Mouse (Mus musculus): ENCODE measurements at regions not wholly inside any gene's neighbourhood (a gene's known extent, or its start where the extent isn't known, plus 50 kb on each side); places are given as distances from the start of the nearest gene placed in this dataset.

DNA sequence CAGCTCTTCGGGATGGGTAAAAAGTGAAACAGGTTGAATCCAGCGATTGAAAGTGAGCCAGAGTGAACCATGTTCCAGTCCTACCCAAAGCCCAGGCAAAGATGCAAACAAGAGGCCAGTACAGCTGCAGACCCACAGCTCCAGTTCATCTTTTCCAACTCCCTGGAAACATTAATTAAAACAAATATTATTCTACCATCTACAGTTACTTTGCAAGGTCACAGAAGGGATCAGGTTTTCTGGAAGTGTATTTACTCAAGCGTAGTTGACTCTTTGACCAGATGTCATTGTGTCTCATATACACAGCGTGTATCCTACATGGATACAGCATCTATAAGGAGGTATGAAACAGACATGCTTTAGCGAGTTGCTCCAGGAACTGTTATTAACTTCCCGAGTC is 209.3 kb upstream of the Sash1 start:
- Histone ChIP-seq H3K4me3 (ENCODE audit: insufficient read depth, poor library complexity, severe bottlenecking) (no peak overlapping the region), H3K79me3 (ENCODE audit: low read depth) (no peaks in the 10 kb centered on the region), H3K79me2 (ENCODE audit: control insufficient read depth, insufficient read depth) (no peaks in the 10 kb centered on the region), H3ac (ENCODE audit: control insufficient read depth, insufficient read length, low read depth) (no peak overlapping the region), H3K27me3 (ENCODE audit: control insufficient read depth, insufficient read depth, insufficient read length) (no peaks in the 10 kb centered on the region), H3K36me3 (ENCODE audit: control insufficient read depth, insufficient read depth) (no peaks in the 10 kb centered on the region)
- TF ChIP-seq MAX (IDR thresholded peaks at IDR 0.05) (no peak), CTCF (IDR thresholded peaks at IDR 0.05; ENCODE audit: control insufficient read depth, insufficient read depth, insufficient read length) (no peak), CEBPB (IDR thresholded peaks at IDR 0.05; ENCODE audit: low read depth) (no peak), FOSL1 (IDR thresholded peaks at IDR 0.05; ENCODE audit: insufficient read depth, low read length, poor library complexity, severe bottlenecking) (no peak), MYOG (IDR thresholded peaks at IDR 0.05; ENCODE audit: control insufficient read depth, extremely low read depth, insufficient read length) (no peak), USF1 (IDR thresholded peaks at IDR 0.05; ENCODE audit: low read depth) (no peak), MYOD1 (IDR thresholded peaks at IDR 0.05; ENCODE audit: control insufficient read depth, insufficient read length, low read depth) (no peak)

GRCm38 (mm10) chr10:9092237-9092885 is 206.5 kb upstream of the Sash1 start:
- H3ac ChIP-seq (ENCODE audit: control insufficient read depth, insufficient read length, low read depth): no peak overlapping the region
- no peak for TF ChIP-seq MYOG (IDR thresholded peaks at IDR 0.05; ENCODE audit: control insufficient read depth, extremely low read depth, insufficient read length)
- TF ChIP-seq CEBPB (IDR thresholded peaks at IDR 0.05; ENCODE audit: low read depth): no peak
- TF ChIP-seq USF1 (IDR thresholded peaks at IDR 0.05; ENCODE audit: low read depth): no peak
- TF ChIP-seq CTCF (IDR thresholded peaks at IDR 0.05; ENCODE audit: control insufficient read depth, insufficient read depth, insufficient read length): no peak
- TF ChIP-seq FOSL1 (IDR thresholded peaks at IDR 0.05; ENCODE audit: insufficient read depth, low read length, poor library complexity, severe bottlenecking): no peak
- TF ChIP-seq MAX (IDR thresholded peaks at IDR 0.05): no peak
- TF ChIP-seq MYOD1 (IDR thresholded peaks at IDR 0.05; ENCODE audit: control insufficient read depth, insufficient read length, low read depth): no peak
- no peaks in the 10 kb centered on the region for H3K27me3 ChIP-seq (ENCODE audit: control insufficient read depth, insufficient read depth, insufficient read length)
- H3K79me3 ChIP-seq (ENCODE audit: low read depth): no peaks in the 10 kb centered on the region
- no peak overlapping the region for H3K4me3 ChIP-seq (ENCODE audit: insufficient read depth, poor library complexity, severe bottlenecking)
- no peaks in the 10 kb centered on the region for H3K36me3 ChIP-seq (ENCODE audit: control insufficient read depth, insufficient read depth)
- no peaks in the 10 kb centered on the region for H3K79me2 ChIP-seq (ENCODE audit: control insufficient read depth, insufficient read depth)

- Histone ChIP-seq H3K36me3 (ENCODE audit: control insufficient read depth, insufficient read depth) (no peaks in the 10 kb centered on the region), H3K27me3 (ENCODE audit: control insufficient read depth, insufficient read depth, insufficient read length) (no peaks in the 10 kb centered on the region), H3K79me3 (ENCODE audit: low read depth) (no peaks in the 10 kb centered on the region), H3K79me2 (ENCODE audit: control insufficient read depth, insufficient read depth) (no peaks in the 10 kb centered on the region), H3ac (ENCODE audit: control insufficient read depth, insufficient read length, low read depth) (no peak overlapping the region), H3K4me3 (ENCODE audit: insufficient read depth, poor library complexity, severe bottlenecking) (no peak overlapping the region)
- TF ChIP-seq MYOG (IDR thresholded peaks at IDR 0.05; ENCODE audit: control insufficient read depth, extremely low read depth, insufficient read length) (no peak), CTCF (IDR thresholded peaks at IDR 0.05; ENCODE audit: control insufficient read depth, insufficient read depth, insufficient read length) (no peak), CEBPB (IDR thresholded peaks at IDR 0.05; ENCODE audit: low read depth) (no peak), USF1 (IDR thresholded peaks at IDR 0.05; ENCODE audit: low read depth) (no peak), FOSL1 (IDR thresholded peaks at IDR 0.05; ENCODE audit: insufficient read depth, low read length, poor library complexity, severe bottlenecking) (no peak), MAX (IDR thresholded peaks at IDR 0.05) (no peak), MYOD1 (IDR thresholded peaks at IDR 0.05; ENCODE audit: control insufficient read depth, insufficient read length, low read depth) (no peak)
Observed at GRCm38 (mm10) chr10:9090961-9091360, 205.1 kb upstream of the Sash1 start.

- TF ChIP-seq USF1 (IDR thresholded peaks at IDR 0.05; ENCODE audit: low read depth): no peak
- no peaks in the 10 kb centered on the region for H3K27me3 ChIP-seq (ENCODE audit: control insufficient read depth, insufficient read depth, insufficient read length)
- H3K79me3 ChIP-seq (ENCODE audit: low read depth): no peaks in the 10 kb centered on the region
- no peak overlapping the region for H3K4me3 ChIP-seq (ENCODE audit: insufficient read depth, poor library complexity, severe bottlenecking)
- H3K79me2 ChIP-seq (ENCODE audit: control insufficient read depth, insufficient read depth): no peaks in the 10 kb centered on the region
- no peak overlapping the region for H3ac ChIP-seq (ENCODE audit: control insufficient read depth, insufficient read length, low read depth)
- H3K36me3 ChIP-seq (ENCODE audit: control insufficient read depth, insufficient read depth): no peaks in the 10 kb centered on the region
Observed at GRCm38 (mm10) chr10:9087871-9088270, 202.0 kb upstream of the Sash1 start.

GRCm38 (mm10) chr10:9087171-9087570 is 201.3 kb upstream of the Sash1 start:
- Histone ChIP-seq H3K36me3 (ENCODE audit: control insufficient read depth, insufficient read depth) (no peaks in the 10 kb centered on the region), H3ac (ENCODE audit: control insufficient read depth, insufficient read length, low read depth) (no peak overlapping the region), H3K79me2 (ENCODE audit: control insufficient read depth, insufficient read depth) (no peaks in the 10 kb centered on the region), H3K79me3 (ENCODE audit: low read depth) (no peaks in the 10 kb centered on the region), H3K27me3 (ENCODE audit: control insufficient read depth, insufficient read depth, insufficient read length) (no peaks in the 10 kb centered on the region), H3K4me3 (ENCODE audit: insufficient read depth, poor library complexity, severe bottlenecking) (no peak overlapping the region)
- TF ChIP-seq FOSL1 (IDR thresholded peaks at IDR 0.05; ENCODE audit: insufficient read depth, low read length, poor library complexity, severe bottlenecking): no peak
- no peak for TF ChIP-seq MYOG (IDR thresholded peaks at IDR 0.05; ENCODE audit: control insufficient read depth, extremely low read depth, insufficient read length)
- no peak for TF ChIP-seq USF1 (IDR thresholded peaks at IDR 0.05; ENCODE audit: low read depth)
- no peak for TF ChIP-seq CTCF (IDR thresholded peaks at IDR 0.05; ENCODE audit: control insufficient read depth, insufficient read depth, insufficient read length)
- TF ChIP-seq MAX (IDR thresholded peaks at IDR 0.05): no peak
- TF ChIP-seq MYOD1 (IDR thresholded peaks at IDR 0.05; ENCODE audit: control insufficient read depth, insufficient read length, low read depth): no peak
- TF ChIP-seq CEBPB (IDR thresholded peaks at IDR 0.05; ENCODE audit: low read depth): no peak

- Histone ChIP-seq H3K79me2 (ENCODE audit: control insufficient read depth, insufficient read depth) (no peaks in the 10 kb centered on the region), H3K27me3 (ENCODE audit: control insufficient read depth, insufficient read depth, insufficient read length) (no peaks in the 10 kb centered on the region), H3K4me3 (ENCODE audit: insufficient read depth, poor library complexity, severe bottlenecking) (no peak overlapping the region), H3K36me3 (ENCODE audit: control insufficient read depth, insufficient read depth) (no peaks in the 10 kb centered on the region), H3ac (ENCODE audit: control insufficient read depth, insufficient read length, low read depth) (no peak overlapping the region), H3K79me3 (ENCODE audit: low read depth) (no peaks in the 10 kb centered on the region)
- TF ChIP-seq FOSL1 (IDR thresholded peaks at IDR 0.05; ENCODE audit: insufficient read depth, low read length, poor library complexity, severe bottlenecking) (no peak), MYOG (IDR thresholded peaks at IDR 0.05; ENCODE audit: control insufficient read depth, extremely low read depth, insufficient read length) (no peak), USF1 (IDR thresholded peaks at IDR 0.05; ENCODE audit: low read depth) (no peak), CTCF (IDR thresholded peaks at IDR 0.05; ENCODE audit: control insufficient read depth, insufficient read depth, insufficient read length) (no peak), MAX (IDR thresholded peaks at IDR 0.05) (no peak), CEBPB (IDR thresholded peaks at IDR 0.05; ENCODE audit: low read depth) (no peak)
Observed at GRCm38 (mm10) chr10:9086666-9087065, 200.8 kb upstream of the Sash1 start.

Data from C2C12 (cell line).